Mouse (Mus musculus): ENCODE data around the gene Nova2. TPM values are rescaled to one million over a fixed set of nuclear protein-coding genes. Genes with fewer than 3 reads are reported as not detected.

Gene Nova2
- polyA plus RNA-seq, 1 experiment: 1.1 TPM

DNA sequence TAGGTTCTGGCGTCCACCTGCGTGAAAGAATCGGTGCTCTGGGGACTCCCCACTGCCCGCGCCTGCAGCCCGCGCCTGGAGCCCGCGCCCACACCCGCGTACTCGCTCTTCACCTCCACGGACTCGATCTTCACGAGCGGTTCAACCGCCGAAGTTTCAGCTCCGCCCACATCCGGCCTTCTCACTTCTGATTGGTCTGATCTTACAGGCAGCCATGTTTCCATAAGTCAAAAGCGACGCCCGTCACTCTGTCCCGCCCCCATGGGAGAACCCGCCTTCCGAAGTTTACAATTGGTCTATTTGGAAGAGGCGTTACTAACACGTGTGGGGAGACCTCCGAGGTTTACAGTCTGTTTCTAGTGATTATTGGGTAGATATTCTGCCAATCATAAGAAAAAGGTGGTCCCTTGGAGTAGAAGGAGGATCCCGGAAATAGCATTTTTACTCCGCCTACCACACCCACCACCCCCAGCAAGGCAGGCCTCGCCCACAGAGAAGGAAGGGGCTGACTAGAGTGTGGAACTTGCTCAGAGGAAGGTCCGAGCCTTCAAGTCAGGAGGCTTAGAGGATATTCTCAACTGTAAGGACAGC lies 15.4 kb upstream of the Nova2 start, which contains the start of gene Ccdc61:
Gene Ccdc61, minus strand, starts transcription at position 175 of the 591 bp plus-strand sequence.
- Histone ChIP-seq H3K4me3 (ENCODE audit: insufficient read depth, low read depth, low read length) (peak within 1 kb of the TSS; percentile 82), H3K4me1 (ENCODE audit: control insufficient read depth, insufficient read depth, insufficient read length, low read length) (peaks cover 17% of the 10 kb centered on the region), H3K27ac (replicated peaks; ENCODE audit: low read depth, low read length) (peak within 1 kb of the TSS; percentile 29)

DNA sequence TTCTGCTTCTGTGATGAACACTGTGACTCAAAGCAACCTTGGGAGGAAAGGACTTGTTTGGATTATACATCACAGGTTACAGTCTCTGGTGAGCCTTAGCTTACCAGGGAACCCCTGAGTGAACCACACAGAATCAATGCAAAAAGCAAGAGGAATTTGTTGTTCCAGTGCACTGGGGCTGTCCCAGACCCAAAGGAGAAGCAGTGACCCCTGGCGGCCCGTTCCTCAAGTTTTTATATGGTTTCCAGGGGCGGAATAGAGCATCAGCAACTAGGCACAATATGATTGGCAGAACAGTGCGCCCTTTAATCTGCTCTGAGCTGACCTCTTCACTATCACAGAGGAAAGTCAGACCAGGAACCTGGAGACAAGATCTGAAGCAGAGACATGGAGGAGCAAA lies 9.4 kb upstream of the Nova2 start:
- H3K4me1 ChIP-seq (ENCODE audit: control insufficient read depth, insufficient read depth, insufficient read length, low read length): no peaks in the 10 kb centered on the region
- no peak overlapping the region for H3K27ac ChIP-seq (replicated peaks; ENCODE audit: low read depth, low read length)
- H3K4me3 ChIP-seq (ENCODE audit: insufficient read depth, low read depth, low read length): no peak overlapping the region

DNA sequence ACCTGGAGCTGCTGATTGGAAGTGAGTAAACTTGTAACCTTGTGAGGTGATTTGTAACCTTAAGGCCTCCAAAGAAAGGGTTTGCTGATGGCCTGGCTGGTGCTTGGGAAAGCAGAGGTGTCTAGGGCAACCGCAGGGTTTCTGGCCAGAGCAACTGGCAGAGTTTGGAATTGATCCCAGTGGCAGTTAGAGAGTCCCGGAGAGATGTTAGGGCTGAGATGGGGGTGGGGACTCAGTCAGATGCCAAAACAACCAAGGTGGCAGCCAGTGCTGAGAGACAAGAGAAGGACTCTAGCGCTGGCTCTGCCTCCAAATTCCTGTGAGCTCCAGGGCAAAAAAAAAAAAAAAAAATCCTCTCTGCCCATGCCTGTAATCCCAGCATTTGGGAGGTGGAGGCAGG lies 7.8 kb upstream of the Nova2 start:
- Histone ChIP-seq H3K27ac (replicated peaks; ENCODE audit: low read depth, low read length) (no peak overlapping the region), H3K4me1 (ENCODE audit: control insufficient read depth, insufficient read depth, insufficient read length, low read length) (no peaks in the 10 kb centered on the region)

DNA sequence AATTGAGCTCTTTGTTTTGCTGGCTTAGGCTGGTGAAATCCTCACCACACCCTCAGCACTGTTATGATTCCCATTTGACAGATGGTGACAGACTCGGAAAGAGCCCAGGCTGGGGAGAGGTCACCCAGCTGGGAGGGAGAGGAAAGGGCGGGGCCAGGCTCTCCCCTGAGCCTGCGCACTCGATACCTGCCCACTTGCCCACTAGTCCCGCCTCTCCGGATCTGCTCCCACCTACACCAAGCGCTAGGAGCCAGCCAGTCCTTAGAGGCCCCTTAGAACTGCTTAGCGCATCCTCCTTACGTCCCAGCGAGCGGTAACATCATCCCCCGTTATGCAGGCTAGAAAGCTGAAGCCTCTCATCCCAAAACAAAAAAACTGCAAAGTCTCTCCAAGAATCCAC lies 4.6 kb upstream of the Nova2 start:
- peak overlapping the region; percentile 91 for H3K27ac ChIP-seq (replicated peaks; ENCODE audit: low read depth, low read length)

More for the DNA sequence above, 7.8 kb upstream of the Nova2 start:
- H3K4me3 ChIP-seq (ENCODE audit: insufficient read depth, low read depth, low read length): no peak overlapping the region

DNA sequence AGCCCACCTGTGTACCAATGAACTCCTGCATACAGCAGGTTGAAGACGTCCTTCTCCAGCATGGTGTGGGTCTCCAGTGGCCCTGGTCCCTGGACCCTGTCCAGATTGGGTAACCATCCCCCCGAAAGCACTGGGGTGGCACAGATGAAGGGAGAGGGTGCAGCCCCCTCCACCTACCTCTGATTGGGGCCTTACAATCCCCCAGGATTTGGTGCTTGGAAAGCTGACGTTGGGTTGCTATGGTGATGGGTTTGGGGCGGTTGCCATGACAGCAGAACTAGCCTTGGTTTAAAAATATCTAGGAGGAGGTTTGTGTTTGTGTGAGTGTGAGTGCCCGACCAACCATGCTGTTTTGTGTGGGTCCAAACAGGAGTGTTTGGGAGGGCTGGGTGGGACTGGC lies 2.9 kb upstream of the Nova2 start:
- H3K4me3 ChIP-seq (ENCODE audit: insufficient read depth, low read depth, low read length): no peak overlapping the region
- no peak overlapping the region for H3K27ac ChIP-seq (replicated peaks; ENCODE audit: low read depth, low read length)
- no peaks in the 10 kb centered on the region for H3K4me1 ChIP-seq (ENCODE audit: control insufficient read depth, insufficient read depth, insufficient read length, low read length)

More for the DNA sequence above, 4.6 kb upstream of the Nova2 start:
- peak overlapping the region; percentile 21; the same call in 1 of the 2 replicates for H3K4me3 ChIP-seq (ENCODE audit: insufficient read depth, low read depth, low read length)
- no peaks in the 10 kb centered on the region for H3K4me1 ChIP-seq (ENCODE audit: control insufficient read depth, insufficient read depth, insufficient read length, low read length)

DNA sequence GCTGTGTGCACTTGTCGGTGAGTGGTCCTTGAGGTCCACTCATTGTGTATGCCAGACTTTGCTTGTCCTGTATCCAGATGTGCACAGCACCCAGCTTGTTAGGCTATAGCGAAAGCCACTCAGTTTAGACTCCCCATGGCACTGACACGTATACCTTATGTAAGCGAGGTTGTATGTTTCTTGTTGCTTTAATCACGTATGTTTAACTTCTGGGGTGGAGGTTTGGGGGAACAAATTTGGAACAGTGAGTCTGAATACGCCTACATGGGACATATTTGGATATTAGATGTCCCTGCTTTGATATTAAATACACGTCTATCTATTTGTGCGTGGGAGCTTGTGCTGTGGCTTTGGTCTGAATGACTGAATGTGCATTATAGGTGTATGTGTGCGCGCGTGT lies 2.4 kb upstream of the Nova2 start:
- Histone ChIP-seq H3K27ac (replicated peaks; ENCODE audit: low read depth, low read length) (no peak overlapping the region), H3K4me1 (ENCODE audit: control insufficient read depth, insufficient read depth, insufficient read length, low read length) (no peaks in the 10 kb centered on the region), H3K4me3 (ENCODE audit: insufficient read depth, low read depth, low read length) (no peak overlapping the region)

DNA sequence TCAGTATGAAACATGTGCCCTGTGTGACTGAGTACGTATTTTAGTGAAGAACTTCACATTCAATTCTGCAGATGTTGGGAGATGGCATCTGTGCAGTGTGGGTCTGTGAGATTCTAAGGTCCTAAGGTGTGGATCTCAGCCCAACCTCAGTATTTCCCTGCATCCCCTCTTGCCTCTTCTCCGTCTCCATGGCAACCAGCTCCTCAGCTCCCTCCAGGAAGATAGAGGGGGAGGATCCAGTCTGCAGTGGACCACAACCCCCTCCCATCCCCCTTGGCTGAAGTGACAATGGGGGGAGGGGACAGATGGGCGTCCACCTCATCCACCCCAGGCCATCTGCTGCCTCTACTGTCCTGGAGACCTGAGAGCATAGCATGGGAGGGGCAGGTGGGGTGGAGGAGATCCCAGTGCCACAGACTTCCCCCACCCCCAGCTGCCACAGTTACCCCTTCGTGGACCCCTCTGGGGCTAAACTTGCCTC lies 1.9 kb upstream of the Nova2 start:
- Histone ChIP-seq H3K4me3 (ENCODE audit: insufficient read depth, low read depth, low read length) (no peak overlapping the region), H3K4me1 (ENCODE audit: control insufficient read depth, insufficient read depth, insufficient read length, low read length) (peaks cover 1% of the 10 kb centered on the region; the same call in 1 of the 2 replicates), H3K27ac (replicated peaks; ENCODE audit: low read depth, low read length) (no peak overlapping the region)

DNA sequence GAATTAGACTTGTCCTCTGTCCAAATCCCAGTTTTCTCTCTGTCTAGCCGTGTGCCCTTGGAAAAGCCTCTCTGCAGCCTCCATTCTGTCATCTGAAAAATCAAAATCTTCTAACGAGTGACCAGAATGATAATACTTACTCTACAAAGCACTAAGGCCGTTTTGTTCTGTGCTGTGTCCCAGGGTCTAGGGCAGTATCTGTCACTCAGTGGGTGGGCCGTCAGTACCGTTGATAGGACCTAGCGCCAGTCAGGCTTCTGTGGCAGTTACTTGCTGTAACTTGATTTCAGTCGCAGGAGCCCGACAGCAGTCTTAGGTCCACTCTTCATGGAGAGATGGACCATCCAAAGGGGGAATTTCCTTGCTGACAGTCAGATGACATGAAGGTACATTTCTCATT lies 1.4 kb upstream of the Nova2 start:
- Histone ChIP-seq H3K4me3 (ENCODE audit: insufficient read depth, low read depth, low read length) (no peak overlapping the region), H3K27ac (replicated peaks; ENCODE audit: low read depth, low read length) (no peak overlapping the region), H3K4me1 (ENCODE audit: control insufficient read depth, insufficient read depth, insufficient read length, low read length) (peaks cover 3% of the 10 kb centered on the region; the same call in 1 of the 2 replicates)

DNA sequence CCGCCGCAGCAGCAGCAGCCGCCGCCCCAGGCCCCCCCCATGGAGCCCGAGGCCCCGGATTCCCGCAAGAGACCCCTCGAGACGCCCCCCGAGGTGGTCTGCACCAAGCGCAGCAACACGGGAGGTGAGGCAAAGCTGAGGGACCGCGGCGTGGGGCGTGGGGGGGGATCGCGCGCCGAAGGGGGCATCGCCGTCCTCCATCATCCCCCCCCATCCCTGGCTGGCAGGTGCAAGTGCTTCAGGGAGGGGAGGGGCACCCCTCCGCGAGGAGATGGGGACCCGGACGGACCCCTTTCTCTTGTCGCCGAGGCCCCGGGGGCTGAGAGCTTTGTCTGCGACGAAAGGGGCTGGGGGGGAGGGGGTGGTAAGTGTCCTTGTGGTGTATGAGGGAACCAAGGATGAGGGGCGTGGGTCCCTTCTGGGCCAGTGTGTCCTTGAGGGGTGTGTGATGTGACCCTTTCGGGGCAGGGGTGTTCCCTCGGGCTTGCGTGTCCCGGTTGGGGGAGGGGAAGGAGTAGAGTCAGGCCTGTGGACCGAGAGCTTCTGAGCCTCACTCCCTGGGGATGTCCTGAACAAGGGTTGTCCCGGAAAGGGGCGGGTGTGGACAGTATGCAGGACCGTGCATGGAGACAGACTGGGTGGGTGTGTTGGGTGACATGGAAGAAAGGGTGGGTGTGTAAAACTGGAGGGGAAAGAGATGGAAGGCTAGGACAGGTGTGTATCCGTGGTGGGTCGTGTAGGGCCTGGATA lies 528 bp downstream of the Nova2 start:
- H3K4me1 ChIP-seq (ENCODE audit: control insufficient read depth, insufficient read depth, insufficient read length, low read length): peaks cover 7% of the 10 kb centered on the region
- peak overlapping the region; percentile 100 for H3K27ac ChIP-seq (replicated peaks; ENCODE audit: low read depth, low read length)
- H3K4me3 ChIP-seq (ENCODE audit: insufficient read depth, low read depth, low read length): peak overlapping the region; percentile 91

DNA sequence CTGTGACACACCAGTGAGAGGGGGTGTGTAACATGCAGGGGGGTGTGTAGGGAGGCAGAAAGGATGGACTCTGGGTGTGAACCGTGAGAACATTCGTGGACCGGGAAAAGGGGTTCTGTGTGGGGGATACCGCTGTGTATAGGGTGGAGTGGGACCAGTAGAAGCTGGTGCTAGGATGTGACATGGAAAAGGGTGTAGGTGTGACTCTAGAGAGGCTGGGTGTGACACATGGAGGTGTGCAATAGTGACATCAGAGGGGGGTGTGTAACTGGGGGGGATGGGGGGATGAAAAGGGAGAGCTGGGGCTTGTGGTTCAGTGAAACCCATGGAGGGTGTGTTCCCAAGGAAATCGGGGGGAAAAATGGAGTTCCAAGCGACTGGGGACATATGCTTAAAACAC lies 1.2 kb downstream of the Nova2 start:
- Histone ChIP-seq H3K27ac (replicated peaks; ENCODE audit: low read depth, low read length) (peak overlapping the region; percentile 100), H3K4me3 (ENCODE audit: insufficient read depth, low read depth, low read length) (peak overlapping the region; percentile 91), H3K4me1 (ENCODE audit: control insufficient read depth, insufficient read depth, insufficient read length, low read length) (peaks cover 10% of the 10 kb centered on the region)

DNA sequence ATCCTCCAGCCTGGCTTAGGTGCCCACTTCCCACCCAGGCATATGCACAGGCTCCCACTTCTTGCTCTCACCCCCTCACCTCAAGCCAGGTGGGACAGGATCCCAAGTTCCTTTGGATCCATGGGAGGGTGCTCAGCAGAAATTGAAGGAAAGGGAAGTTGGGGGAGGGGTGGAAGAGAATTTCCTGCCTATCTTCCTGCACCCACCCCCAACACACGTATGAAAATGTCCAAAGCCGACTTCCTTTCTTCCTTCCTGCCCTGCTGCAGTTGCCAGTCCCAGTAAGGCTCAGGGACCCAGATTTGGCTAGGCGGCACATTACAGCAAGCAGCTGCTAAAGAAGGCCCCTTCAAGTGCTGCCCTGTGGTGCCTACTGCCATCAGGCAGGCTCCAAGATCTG lies 2.1 kb downstream of the Nova2 start:
- H3K4me1 ChIP-seq (ENCODE audit: control insufficient read depth, insufficient read depth, insufficient read length, low read length): peaks cover 10% of the 10 kb centered on the region
- peak overlapping the region; percentile 91 for H3K4me3 ChIP-seq (ENCODE audit: insufficient read depth, low read depth, low read length)
- peak overlapping the region; percentile 100 for H3K27ac ChIP-seq (replicated peaks; ENCODE audit: low read depth, low read length)

DNA sequence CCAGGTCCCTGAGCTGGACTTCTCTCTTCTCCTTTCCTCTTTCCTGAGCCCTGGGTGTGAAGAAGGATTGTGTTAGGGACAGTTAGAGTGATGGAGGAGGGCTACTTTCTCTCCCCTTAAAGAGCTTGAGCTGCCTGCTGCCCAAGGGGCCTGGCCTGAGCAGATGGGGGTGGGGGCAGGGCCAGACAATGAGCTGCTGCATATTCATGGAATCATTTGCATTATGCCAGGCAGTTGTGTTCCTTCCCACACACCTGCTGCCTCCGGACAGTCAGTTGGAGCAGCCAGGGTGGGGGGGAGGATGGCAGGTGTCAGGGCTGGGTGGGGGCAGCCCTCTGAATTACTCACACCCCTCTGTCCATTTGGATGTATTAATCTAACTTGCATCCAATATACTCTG lies 16.7 kb downstream of the Nova2 start:
- peak overlapping the region; percentile 58 for H3K27ac ChIP-seq (replicated peaks; ENCODE audit: low read depth, low read length)
- H3K4me3 ChIP-seq (ENCODE audit: insufficient read depth, low read depth, low read length): no peak overlapping the region
- H3K4me1 ChIP-seq (ENCODE audit: control insufficient read depth, insufficient read depth, insufficient read length, low read length): peaks cover 32% of the 10 kb centered on the region

DNA sequence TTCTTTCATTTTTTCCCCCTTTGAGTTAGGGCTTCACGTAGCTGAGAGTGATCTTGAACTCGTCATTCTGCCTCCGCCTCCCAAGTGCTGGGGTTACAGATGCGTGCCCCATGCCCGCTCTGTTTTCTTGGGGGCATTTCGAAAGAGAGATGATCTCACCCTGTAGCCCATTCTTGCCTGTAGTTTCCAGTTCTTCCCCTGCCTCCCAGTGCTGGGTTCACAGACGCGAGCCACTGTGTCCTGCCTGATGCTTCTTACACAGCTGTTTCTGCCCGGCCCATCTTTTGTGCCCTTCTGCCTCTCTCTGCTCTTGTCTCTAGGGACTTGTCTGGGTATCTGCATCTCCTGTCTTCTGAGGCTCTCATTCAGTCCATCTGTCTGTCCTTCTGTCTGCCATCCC lies 17.1 kb downstream of the Nova2 start:
- Histone ChIP-seq H3K4me3 (ENCODE audit: insufficient read depth, low read depth, low read length) (no peak overlapping the region), H3K4me1 (ENCODE audit: control insufficient read depth, insufficient read depth, insufficient read length, low read length) (peaks cover 35% of the 10 kb centered on the region), H3K27ac (replicated peaks; ENCODE audit: low read depth, low read length) (peak overlapping the region; percentile 63)

DNA sequence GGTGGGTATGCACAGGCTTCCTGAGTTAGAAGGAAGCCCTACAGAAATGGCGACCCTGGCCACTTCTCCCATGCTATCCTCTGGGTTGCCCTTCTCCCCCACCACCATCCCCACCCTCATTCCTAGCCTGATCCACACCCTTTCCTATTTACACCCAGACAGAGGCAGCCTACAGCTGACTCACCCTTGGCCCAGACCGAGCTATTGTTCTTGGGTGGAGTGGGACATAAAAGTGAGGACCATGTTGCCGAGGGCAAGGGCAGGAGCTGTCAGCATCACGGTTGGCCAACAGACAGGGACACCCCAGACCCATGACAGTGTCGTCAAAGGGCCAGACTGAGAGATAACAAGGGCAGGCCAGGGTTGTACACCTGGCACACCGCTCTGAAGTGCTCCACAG lies 22.5 kb downstream of the Nova2 start:
- Histone ChIP-seq H3K4me1 (ENCODE audit: control insufficient read depth, insufficient read depth, insufficient read length, low read length) (peaks cover 24% of the 10 kb centered on the region), H3K4me3 (ENCODE audit: insufficient read depth, low read depth, low read length) (no peak overlapping the region), H3K27ac (replicated peaks; ENCODE audit: low read depth, low read length) (peak overlapping the region; percentile 99)

DNA sequence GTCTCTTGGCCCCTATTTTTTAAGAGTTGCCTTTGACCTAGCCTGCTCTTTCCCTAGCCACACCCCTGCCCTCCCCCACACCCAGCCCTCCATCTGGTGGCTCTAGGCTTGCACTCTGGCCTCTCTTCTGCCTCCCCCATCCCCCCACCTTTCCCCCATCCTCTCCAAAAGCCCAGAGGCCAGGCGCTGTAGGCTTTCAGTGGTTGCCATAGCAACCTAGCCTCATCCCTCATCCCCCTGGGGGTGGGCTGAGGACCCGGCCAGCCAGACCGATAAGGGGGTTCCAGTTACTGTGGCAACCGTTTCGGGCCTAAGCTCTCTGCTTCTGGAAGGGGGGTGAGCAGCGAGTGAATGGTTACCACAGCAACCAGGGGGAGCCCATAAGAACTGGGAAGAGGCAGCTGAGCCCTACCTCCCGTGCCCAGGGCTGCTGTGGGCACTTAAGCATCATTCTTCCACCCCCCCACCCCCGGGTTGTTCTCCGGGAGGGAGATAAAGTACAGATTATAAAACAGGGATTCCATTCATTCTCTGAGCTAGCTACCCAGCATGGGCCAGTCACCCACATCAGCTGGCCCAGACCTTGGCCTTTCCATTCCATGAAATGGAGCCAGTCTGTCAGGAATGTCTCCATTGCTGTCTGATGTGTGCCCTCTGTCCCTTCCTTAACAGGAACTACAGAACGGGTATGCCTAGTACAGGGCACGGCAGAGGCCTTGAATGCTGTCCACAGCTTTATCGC lies 24.3 kb downstream of the Nova2 start:
- peaks cover 24% of the 10 kb centered on the region for H3K4me1 ChIP-seq (ENCODE audit: control insufficient read depth, insufficient read depth, insufficient read length, low read length)
- H3K4me3 ChIP-seq (ENCODE audit: insufficient read depth, low read depth, low read length): no peak overlapping the region
- H3K27ac ChIP-seq (replicated peaks; ENCODE audit: low read depth, low read length): peak overlapping the region; percentile 93

Measured in brown adipose tissue, adult 24 weeks (tissue).